Mouse (Mus musculus): ENCODE measurements around the gene Lhx4. TPM values are rescaled to one million over a fixed set of nuclear protein-coding genes. Genes with fewer than 3 reads are reported as not detected.

Gene Lhx4
- polyA plus RNA-seq, 1 experiment from 2014 or later = not detected

DNA sequence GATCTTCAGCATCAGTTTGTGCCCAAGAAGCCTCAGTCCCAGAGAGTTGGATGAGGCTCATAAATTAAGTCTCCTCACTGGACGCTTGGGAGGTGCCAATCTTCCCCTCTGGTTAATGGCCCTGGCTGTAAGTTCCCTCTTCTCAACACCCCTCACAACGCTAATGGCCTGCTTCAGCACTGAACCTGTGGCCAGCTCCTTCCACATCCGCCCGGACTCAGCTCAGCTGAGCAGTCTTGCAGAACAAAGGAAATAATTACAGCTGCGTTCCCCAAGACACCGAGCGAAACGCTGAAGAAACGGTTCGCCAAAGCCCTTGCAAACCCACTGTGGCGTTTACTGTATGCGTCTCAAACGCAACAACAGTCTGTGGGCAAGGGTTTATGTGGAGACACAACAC lies 29.3 kb downstream of the Lhx4 start:
- no peak overlapping the region for H3K4me3 ChIP-seq (ENCODE audit: low read depth, low read length)
- 0 out of 2 replicates have a peak, but pooled peaks have one; percentile 42 for ATAC-seq (ENCODE audit: insufficient number of reproducible peaks, low FRiP score, low TSS enrichment, low read depth)
- peak; percentile 92 for DNase-seq (ENCODE audit: low spot score)
- H3K9me3 ChIP-seq (ENCODE audit: control insufficient read depth, low read length) = no peaks in the 10 kb centered on the region; the same call in 1 of the 2 replicates
- H3K36me3 ChIP-seq (ENCODE audit: control insufficient read depth, insufficient read depth, low read length) = no peaks in the 10 kb centered on the region
- peaks cover 22% of the 10 kb centered on the region for H3K27me3 ChIP-seq (ENCODE audit: control insufficient read depth, insufficient read depth, low read length)
- peak overlapping the region; percentile 22; the same call in 1 of the 2 replicates for H3K4me2 ChIP-seq (ENCODE audit: low read depth, severe bottlenecking)
- no peak overlapping the region for H3K27ac ChIP-seq (replicated peaks; ENCODE audit: low read depth, low read length)
- H3K4me1 ChIP-seq (ENCODE audit: control insufficient read depth, insufficient read depth, low read length) = no peaks in the 10 kb centered on the region
- H3K9ac ChIP-seq (ENCODE audit: low read length) = no peak overlapping the region
- WGBS = under 1% methylated on average over 13 of the region's 13 CpGs

DNA sequence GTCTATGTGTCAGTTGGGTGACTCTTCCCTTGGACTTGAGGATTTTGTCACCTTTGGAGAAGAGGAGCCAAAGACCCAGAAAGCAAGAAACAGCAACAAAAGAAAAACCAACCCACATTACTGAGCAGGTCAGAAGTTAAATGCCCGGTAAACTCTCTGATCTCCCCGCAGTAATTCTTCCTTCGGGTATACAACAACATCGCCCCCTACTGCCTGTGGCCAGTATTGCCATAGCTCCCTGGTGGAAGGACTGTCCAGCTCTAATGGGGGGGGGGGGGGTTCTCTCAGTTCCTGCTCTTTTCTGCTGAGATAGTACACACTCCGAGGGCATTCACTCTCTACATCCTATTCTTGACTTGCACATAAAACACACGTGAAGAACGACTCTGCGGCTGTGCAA lies 30.0 kb downstream of the Lhx4 start:
- 51% methylated on average over 8 of the region's 8 CpGs for WGBS
- H3K36me3 ChIP-seq (ENCODE audit: control insufficient read depth, insufficient read depth, low read length) = no peaks in the 10 kb centered on the region
- DNase-seq (ENCODE audit: low spot score) (peak; percentile 69), ATAC-seq (ENCODE audit: insufficient number of reproducible peaks, low FRiP score, low TSS enrichment, low read depth) (peak; percentile 23; the same call in 1 of the 2 replicates)
- no peaks in the 10 kb centered on the region; the same call in 1 of the 2 replicates for H3K9me3 ChIP-seq (ENCODE audit: control insufficient read depth, low read length)
- H3K9ac ChIP-seq (ENCODE audit: low read length) = no peak overlapping the region
- no peaks in the 10 kb centered on the region for H3K4me1 ChIP-seq (ENCODE audit: control insufficient read depth, insufficient read depth, low read length)
- no peak overlapping the region for H3K4me2 ChIP-seq (ENCODE audit: low read depth, severe bottlenecking)
- no peak overlapping the region for H3K27ac ChIP-seq (replicated peaks; ENCODE audit: low read depth, low read length)
- H3K4me3 ChIP-seq (ENCODE audit: low read depth, low read length) = no peak overlapping the region
- H3K27me3 ChIP-seq (ENCODE audit: control insufficient read depth, insufficient read depth, low read length) = peaks cover 20% of the 10 kb centered on the region

DNA sequence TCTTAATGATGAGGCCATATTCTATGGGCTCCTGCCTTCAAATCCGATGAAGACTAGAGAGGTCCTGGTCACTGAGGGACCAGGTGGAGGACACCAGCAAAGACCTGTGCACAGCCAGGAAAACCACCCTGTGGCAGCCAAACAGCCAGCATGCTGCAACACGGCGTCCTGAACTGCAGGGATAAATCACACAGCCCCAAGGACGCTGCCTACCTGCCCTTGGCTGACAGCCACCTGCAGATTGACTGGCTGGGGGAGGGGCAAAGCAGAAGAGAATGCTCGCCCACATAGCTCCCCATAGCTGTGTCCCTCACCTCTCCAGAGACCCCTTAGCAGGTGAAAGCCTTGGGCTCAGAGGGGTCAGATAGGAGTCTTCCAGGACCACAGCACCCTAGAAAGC lies 31.5 kb downstream of the Lhx4 start:
- 56% methylated on average over 5 of the region's 5 CpGs for WGBS
- Histone ChIP-seq H3K27ac (replicated peaks; ENCODE audit: low read depth, low read length) (no peak overlapping the region), H3K9me3 (ENCODE audit: control insufficient read depth, low read length) (no peaks in the 10 kb centered on the region), H3K36me3 (ENCODE audit: control insufficient read depth, insufficient read depth, low read length) (no peaks in the 10 kb centered on the region), H3K4me2 (ENCODE audit: low read depth, severe bottlenecking) (no peak overlapping the region), H3K27me3 (ENCODE audit: control insufficient read depth, insufficient read depth, low read length) (peaks cover 19% of the 10 kb centered on the region), H3K4me3 (ENCODE audit: low read depth, low read length) (no peak overlapping the region), H3K9ac (ENCODE audit: low read length) (no peak overlapping the region), H3K4me1 (ENCODE audit: control insufficient read depth, insufficient read depth, low read length) (no peaks in the 10 kb centered on the region)
- ATAC-seq (ENCODE audit: insufficient number of reproducible peaks, low FRiP score, low TSS enrichment, low read depth) = no peak
- DNase-seq (ENCODE audit: low spot score) = no peak

DNA sequence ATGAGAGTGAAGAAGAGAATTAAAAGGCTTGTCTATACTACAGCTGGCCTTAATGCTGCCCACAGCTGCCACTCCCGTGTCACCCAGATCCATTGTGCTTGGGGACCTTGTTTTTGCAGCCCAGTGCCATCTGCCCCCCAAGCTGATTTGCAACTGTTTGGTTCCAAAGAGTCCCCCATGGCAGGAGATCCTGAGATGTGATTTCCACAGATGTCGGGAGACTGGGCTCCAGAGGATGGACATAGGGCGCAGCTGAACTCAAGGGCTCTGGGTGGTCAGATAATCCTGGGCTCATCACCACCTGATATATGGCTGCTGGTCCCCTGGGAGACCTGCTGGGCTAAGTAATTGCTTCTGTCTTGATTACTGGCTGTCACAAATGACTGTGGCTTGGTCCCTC lies 32.6 kb downstream of the Lhx4 start:
- no peak for ATAC-seq (ENCODE audit: insufficient number of reproducible peaks, low FRiP score, low TSS enrichment, low read depth)
- no peak for DNase-seq (ENCODE audit: low spot score)
- peaks cover 16% of the 10 kb centered on the region for H3K27me3 ChIP-seq (ENCODE audit: control insufficient read depth, insufficient read depth, low read length)

DNA sequence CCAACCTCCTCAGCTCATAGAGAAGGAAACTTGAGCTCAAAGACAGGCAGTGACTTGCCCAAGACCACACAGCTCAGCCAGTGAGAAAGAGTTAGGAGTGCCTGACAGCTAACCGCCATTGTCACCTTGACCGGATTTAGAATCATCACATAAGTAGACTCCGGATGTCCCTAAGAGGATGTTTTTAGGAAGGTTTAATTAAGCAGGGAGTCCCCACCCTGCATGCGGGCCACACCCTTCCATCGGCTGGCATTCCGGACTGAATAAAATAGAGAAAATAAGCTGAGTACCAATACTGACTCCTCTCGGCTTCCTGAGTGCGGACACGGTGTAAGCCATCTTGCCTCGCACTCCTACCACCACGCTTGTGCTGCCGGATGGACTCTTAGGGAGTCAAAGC lies 34.2 kb downstream of the Lhx4 start:
- H3K27me3 ChIP-seq (ENCODE audit: control insufficient read depth, insufficient read depth, low read length) = peaks cover 8% of the 10 kb centered on the region
- no peak overlapping the region for H3K9ac ChIP-seq (ENCODE audit: low read length)
- no peak overlapping the region for H3K4me3 ChIP-seq (ENCODE audit: low read depth, low read length)
- H3K36me3 ChIP-seq (ENCODE audit: control insufficient read depth, insufficient read depth, low read length) = no peaks in the 10 kb centered on the region
- H3K4me1 ChIP-seq (ENCODE audit: control insufficient read depth, insufficient read depth, low read length) = no peaks in the 10 kb centered on the region
- WGBS = 92% methylated on average over 12 of the region's 12 CpGs
- DNase-seq (ENCODE audit: low spot score) = no peak
- no peak overlapping the region for H3K4me2 ChIP-seq (ENCODE audit: low read depth, severe bottlenecking)
- no peak overlapping the region for H3K27ac ChIP-seq (replicated peaks; ENCODE audit: low read depth, low read length)
- no peaks in the 10 kb centered on the region for H3K9me3 ChIP-seq (ENCODE audit: control insufficient read depth, low read length)
- no peak for ATAC-seq (ENCODE audit: insufficient number of reproducible peaks, low FRiP score, low TSS enrichment, low read depth)

More for the DNA sequence above, 32.6 kb downstream of the Lhx4 start:
- Histone ChIP-seq H3K36me3 (ENCODE audit: control insufficient read depth, insufficient read depth, low read length) (no peaks in the 10 kb centered on the region), H3K4me1 (ENCODE audit: control insufficient read depth, insufficient read depth, low read length) (no peaks in the 10 kb centered on the region), H3K27ac (replicated peaks; ENCODE audit: low read depth, low read length) (no peak overlapping the region), H3K4me3 (ENCODE audit: low read depth, low read length) (no peak overlapping the region), H3K9ac (ENCODE audit: low read length) (no peak overlapping the region), H3K4me2 (ENCODE audit: low read depth, severe bottlenecking) (no peak overlapping the region), H3K9me3 (ENCODE audit: control insufficient read depth, low read length) (no peaks in the 10 kb centered on the region)
- 75% methylated on average over 3 of the region's 3 CpGs for WGBS

DNA sequence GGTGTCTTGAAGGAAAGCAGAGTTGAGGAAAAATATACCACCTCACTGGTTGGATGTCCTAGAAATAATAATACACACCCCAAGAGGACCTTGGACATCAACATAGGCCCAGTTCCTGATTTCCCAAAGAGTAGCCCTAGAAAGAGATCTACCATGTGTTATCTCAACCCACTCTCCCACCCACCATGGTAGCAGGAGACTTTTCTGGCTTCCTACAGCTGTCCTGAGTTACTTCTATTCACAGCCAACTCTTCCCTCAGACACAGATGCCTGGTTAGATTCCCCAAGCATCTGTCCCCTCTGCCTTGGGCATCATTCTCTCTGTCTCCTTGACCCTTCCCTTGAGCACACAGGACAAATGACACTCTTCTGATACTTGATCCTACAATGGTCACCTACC lies 36.1 kb downstream of the Lhx4 start:
- H3K27ac ChIP-seq (replicated peaks; ENCODE audit: low read depth, low read length) = no peak overlapping the region
- no peak overlapping the region for H3K4me3 ChIP-seq (ENCODE audit: low read depth, low read length)
- H3K9ac ChIP-seq (ENCODE audit: low read length) = no peak overlapping the region
- no peaks in the 10 kb centered on the region for H3K4me1 ChIP-seq (ENCODE audit: control insufficient read depth, insufficient read depth, low read length)
- H3K9me3 ChIP-seq (ENCODE audit: control insufficient read depth, low read length) = no peaks in the 10 kb centered on the region
- no peak overlapping the region for H3K4me2 ChIP-seq (ENCODE audit: low read depth, severe bottlenecking)
- 0 out of 2 replicates have a peak, but pooled peaks cover 2% of the 10 kb centered on the region for H3K27me3 ChIP-seq (ENCODE audit: control insufficient read depth, insufficient read depth, low read length)
- ATAC-seq (ENCODE audit: insufficient number of reproducible peaks, low FRiP score, low TSS enrichment, low read depth) (no peak), DNase-seq (ENCODE audit: low spot score) (no peak)
- H3K36me3 ChIP-seq (ENCODE audit: control insufficient read depth, insufficient read depth, low read length) = no peaks in the 10 kb centered on the region

DNA sequence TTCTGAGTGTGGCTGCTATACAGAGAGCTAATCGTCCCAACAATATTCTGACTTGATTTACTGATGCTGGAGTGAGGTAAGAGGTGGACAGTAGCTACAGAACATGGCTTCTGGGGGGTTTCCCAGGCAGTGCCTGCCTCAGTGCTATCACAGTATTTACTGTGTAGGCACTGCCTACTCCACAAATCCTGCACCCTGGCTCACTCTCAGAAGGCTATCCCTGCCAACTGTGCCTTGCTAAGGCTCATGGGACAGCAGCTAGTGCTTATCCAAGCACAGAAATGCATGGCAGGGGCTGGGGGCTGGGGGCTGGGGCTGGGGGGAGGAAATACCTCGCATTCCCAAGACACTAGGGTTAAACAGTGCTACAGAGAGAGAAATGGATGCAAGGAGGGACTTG lies 38.2 kb downstream of the Lhx4 start:
- ATAC-seq (ENCODE audit: insufficient number of reproducible peaks, low FRiP score, low TSS enrichment, low read depth) (no peak), DNase-seq (ENCODE audit: low spot score) (no peak)
- Histone ChIP-seq H3K4me2 (ENCODE audit: low read depth, severe bottlenecking) (no peak overlapping the region), H3K9me3 (ENCODE audit: control insufficient read depth, low read length) (no peaks in the 10 kb centered on the region), H3K4me3 (ENCODE audit: low read depth, low read length) (no peak overlapping the region), H3K27ac (replicated peaks; ENCODE audit: low read depth, low read length) (no peak overlapping the region), H3K4me1 (ENCODE audit: control insufficient read depth, insufficient read depth, low read length) (no peaks in the 10 kb centered on the region), H3K27me3 (ENCODE audit: control insufficient read depth, insufficient read depth, low read length) (no peaks in the 10 kb centered on the region), H3K9ac (ENCODE audit: low read length) (no peak overlapping the region), H3K36me3 (ENCODE audit: control insufficient read depth, insufficient read depth, low read length) (no peaks in the 10 kb centered on the region)
- 61% methylated on average over 2 of the region's 2 CpGs for WGBS

- no peak overlapping the region for H3K4me2 ChIP-seq (ENCODE audit: low read depth, severe bottlenecking)
- DNase-seq (ENCODE audit: low spot score) = no peak
- H3K27me3 ChIP-seq (ENCODE audit: control insufficient read depth, insufficient read depth, low read length) = no peaks in the 10 kb centered on the region
- ATAC-seq (ENCODE audit: insufficient number of reproducible peaks, low FRiP score, low TSS enrichment, low read depth) = no peak
- H3K4me1 ChIP-seq (ENCODE audit: control insufficient read depth, insufficient read depth, low read length) = no peaks in the 10 kb centered on the region
- no peak overlapping the region for H3K9ac ChIP-seq (ENCODE audit: low read length)
- no peak overlapping the region for H3K4me3 ChIP-seq (ENCODE audit: low read depth, low read length)
- 57% methylated on average over 5 of the region's 5 CpGs for WGBS
- no peaks in the 10 kb centered on the region for H3K9me3 ChIP-seq (ENCODE audit: control insufficient read depth, low read length)
- no peaks in the 10 kb centered on the region for H3K36me3 ChIP-seq (ENCODE audit: control insufficient read depth, insufficient read depth, low read length)
- no peak overlapping the region for H3K27ac ChIP-seq (replicated peaks; ENCODE audit: low read depth, low read length)
Measured at GRCm38 (mm10) chr1:155704182-155704581, 47.3 kb downstream of the Lhx4 start.

DNA sequence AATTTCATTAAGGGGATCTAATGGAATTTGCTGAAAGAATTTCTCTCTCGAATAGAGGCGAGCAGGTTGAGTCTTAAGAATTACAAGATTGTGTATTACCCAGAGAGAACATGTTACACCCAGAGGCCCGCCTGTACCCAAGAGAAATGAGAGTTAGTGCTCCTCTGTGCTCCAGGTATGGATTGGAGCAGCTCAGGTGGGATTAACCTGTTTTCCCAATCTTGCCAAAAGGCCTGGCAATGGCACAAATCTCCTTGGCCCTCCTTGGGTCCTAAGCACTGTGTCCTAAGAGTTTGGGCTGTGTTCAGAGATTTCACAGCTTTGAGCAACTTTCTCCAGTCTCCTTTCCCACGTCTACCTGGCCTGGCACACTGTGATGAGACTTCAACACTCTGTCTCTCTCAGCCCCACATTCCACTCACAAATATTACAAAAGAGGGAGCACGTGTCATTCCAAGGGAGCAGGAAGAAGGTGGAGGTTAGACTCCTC lies 48.2 kb downstream of the Lhx4 start:
- H3K9me3 ChIP-seq (ENCODE audit: control insufficient read depth, low read length) = no peaks in the 10 kb centered on the region
- DNase-seq (ENCODE audit: low spot score) = no peak
- no peak overlapping the region for H3K4me3 ChIP-seq (ENCODE audit: low read depth, low read length)
- H3K36me3 ChIP-seq (ENCODE audit: control insufficient read depth, insufficient read depth, low read length) = no peaks in the 10 kb centered on the region
- no peak overlapping the region for H3K9ac ChIP-seq (ENCODE audit: low read length)
- WGBS = 90% methylated on average over 5 of the region's 5 CpGs
- no peak overlapping the region for H3K27ac ChIP-seq (replicated peaks; ENCODE audit: low read depth, low read length)
- no peak overlapping the region for H3K4me2 ChIP-seq (ENCODE audit: low read depth, severe bottlenecking)
- H3K4me1 ChIP-seq (ENCODE audit: control insufficient read depth, insufficient read depth, low read length) = peaks cover 4% of the 10 kb centered on the region; the same call in 1 of the 2 replicates
- H3K27me3 ChIP-seq (ENCODE audit: control insufficient read depth, insufficient read depth, low read length) = no peaks in the 10 kb centered on the region
- no peak for ATAC-seq (ENCODE audit: insufficient number of reproducible peaks, low FRiP score, low TSS enrichment, low read depth)
